In genomic region chr5:128904113-128904512, GRCm38 (mm10) we compare ENCODE assay signal across 14 mouse cellular contexts. TPM values are rescaled to one million over a fixed set of nuclear protein-coding genes. Genes with fewer than 3 reads are reported as not detected.
A peak's percentile ranks its signal among the peaks of the same experiment; 100 is the strongest.
DNase-seq lines count a peak whose midpoint lies in the region; ATAC-seq and TF ChIP-seq lines count a peak whose summit lies in the region.
"Had no signal": no experiment of that assay in that cellular context is flagged by ENCODE, and none has a peak within 500 bp of the region (broad histone marks: within the 10 kb centered on the region; RNA-seq: fewer than 3 reads in every experiment).

No protein-coding gene starts in this region.

- peak; percentile 75 for ATAC-seq in intestine, embryonic 15.5 days
- no peak for ATAC-seq in intestine, postnatal 0 days
- ATAC-seq in hindbrain, embryonic 11.5 days (ENCODE audit: low FRiP score): peak; percentile 59; the same call in 1 of the 2 replicates
- 0 out of 2 replicates have a peak, but pooled peaks have one; percentile 10 for ATAC-seq in neural tube, embryonic 15.5 days (ENCODE audit: low FRiP score)
- ATAC-seq: liver, embryonic 12.5 days had no signal

- no peaks in the 10 kb centered on the region for H3K36me3 ChIP-seq in intestine, embryonic 15.5 days
- no peaks in the 10 kb centered on the region for H3K36me3 ChIP-seq in intestine, postnatal 0 days (ENCODE audit: control insufficient read depth, insufficient read depth)
- H3K36me3 ChIP-seq in hindbrain, embryonic 11.5 days (ENCODE audit: control insufficient read depth, insufficient read depth, low read length): no peaks in the 10 kb centered on the region
- H3K36me3 ChIP-seq in neural tube, embryonic 15.5 days: no peaks in the 10 kb centered on the region
- H3K36me3 ChIP-seq: embryonic facial prominence, embryonic 13.5 days; liver, embryonic 12.5 days had no signal

- no peak overlapping the region for H3K4me2 ChIP-seq in intestine, embryonic 15.5 days (replicated peaks)
- H3K4me2 ChIP-seq in intestine, postnatal 0 days (replicated peaks; ENCODE audit: low read depth): no peak overlapping the region
- H3K4me2 ChIP-seq in hindbrain, embryonic 11.5 days (replicated peaks; ENCODE audit: low read depth, low read length): no peak overlapping the region
- no peak overlapping the region for H3K4me2 ChIP-seq in neural tube, embryonic 15.5 days
- H3K4me2 ChIP-seq: embryonic facial prominence, embryonic 13.5 days; liver, embryonic 12.5 days had no signal

- no peaks in the 10 kb centered on the region for H3K9me3 ChIP-seq in intestine, embryonic 15.5 days
- no peaks in the 10 kb centered on the region for H3K9me3 ChIP-seq in intestine, postnatal 0 days (ENCODE audit: control insufficient read depth)
- no peaks in the 10 kb centered on the region for H3K9me3 ChIP-seq in hindbrain, embryonic 11.5 days (ENCODE audit: control insufficient read depth, low read length)
- H3K9me3 ChIP-seq in neural tube, embryonic 15.5 days (replicated peaks): no peaks in the 10 kb centered on the region
- H3K9me3 ChIP-seq: embryonic facial prominence, embryonic 13.5 days; liver, embryonic 12.5 days had no signal

- H3K27ac ChIP-seq in intestine, embryonic 15.5 days: no peak overlapping the region
- H3K27ac ChIP-seq in intestine, postnatal 0 days (ENCODE audit: low read depth, low read length): no peak overlapping the region
- no peak overlapping the region for H3K27ac ChIP-seq in hindbrain, embryonic 11.5 days (ENCODE audit: low read depth, low read length)
- 0 out of 2 replicates have a peak overlapping the region, but pooled peaks have one; percentile 10 for H3K27ac ChIP-seq in neural tube, embryonic 15.5 days (replicated peaks)
- H3K27ac ChIP-seq: embryonic facial prominence, embryonic 13.5 days; liver, embryonic 12.5 days had no signal

- no peak for TF ChIP-seq CTCF in intestine, postnatal 0 days (IDR thresholded peaks at IDR 0.05; ENCODE audit: low read depth)

- no peaks in the 10 kb centered on the region for H3K27me3 ChIP-seq in intestine, embryonic 15.5 days (replicated peaks)
- H3K27me3 ChIP-seq in intestine, postnatal 0 days (replicated peaks; ENCODE audit: control insufficient read depth, insufficient read depth, low read length): no peaks in the 10 kb centered on the region
- H3K27me3 ChIP-seq in hindbrain, embryonic 11.5 days (ENCODE audit: control insufficient read depth, insufficient read depth, low read length): no peaks in the 10 kb centered on the region
- no peaks in the 10 kb centered on the region for H3K27me3 ChIP-seq in neural tube, embryonic 15.5 days (replicated peaks)
- H3K27me3 ChIP-seq: embryonic facial prominence, embryonic 13.5 days; liver, embryonic 12.5 days had no signal

- 9% methylated on average over 5 of the region's 5 CpGs for whole genome bisulfite sequencing in intestine, embryonic 15.5 days
- WGBS in intestine, postnatal 0 days: 5% methylated on average over 5 of the region's 5 CpGs
- WGBS in hindbrain, embryonic 11.5 days: 14% methylated on average over 5 of the region's 5 CpGs
- 7% methylated on average over 5 of the region's 5 CpGs for WGBS in neural tube, embryonic 15.5 days

- intact Hi-C loops in left cerebral cortex, postnatal 36 days (cut with DNase I): no loop called here

- no peak overlapping the region for H3K4me3 ChIP-seq in intestine, embryonic 15.5 days (replicated peaks)
- H3K4me3 ChIP-seq in intestine, postnatal 0 days (ENCODE audit: low read depth, low read length): no peak overlapping the region
- no peak overlapping the region for H3K4me3 ChIP-seq in hindbrain, embryonic 11.5 days (ENCODE audit: low read depth, low read length)
- H3K4me3 ChIP-seq in neural tube, embryonic 15.5 days (replicated peaks): no peak overlapping the region
- H3K4me3 ChIP-seq: embryonic facial prominence, embryonic 13.5 days; liver, embryonic 12.5 days had no signal

- peak; percentile 79 for DNase-seq in R1 (ENCODE audit: low read depth, low spot score)
- DNase-seq in hindbrain, embryonic 11.5 days (ENCODE audit: low spot score): peak; percentile 56
- no peak for DNase-seq in urinary bladder, adult 2 months (ENCODE audit: low spot score)
- DNase-seq in left cerebral cortex, postnatal 36 days (ENCODE audit: low spot score in 2 of 2): no peak
- DNase-seq: gastrocnemius, postnatal 10 days; heart, postnatal 10 days; thymus, adult 18-20 months had no signal

- H3K9ac ChIP-seq in intestine, embryonic 15.5 days: no peak overlapping the region
- no peak overlapping the region for H3K9ac ChIP-seq in intestine, postnatal 0 days (ENCODE audit: low read depth, low read length)
- no peak overlapping the region for H3K9ac ChIP-seq in hindbrain, embryonic 11.5 days (ENCODE audit: low read depth, low read length)
- H3K9ac ChIP-seq in neural tube, embryonic 15.5 days (replicated peaks): no peak overlapping the region
- H3K9ac ChIP-seq: embryonic facial prominence, embryonic 13.5 days; liver, embryonic 12.5 days had no signal

- no peaks in the 10 kb centered on the region for H3K4me1 ChIP-seq in intestine, embryonic 15.5 days (replicated peaks)
- no peaks in the 10 kb centered on the region for H3K4me1 ChIP-seq in intestine, postnatal 0 days (replicated peaks; ENCODE audit: control insufficient read depth, insufficient read depth, low read length)
- no peaks in the 10 kb centered on the region; the same call in 1 of the 2 replicates for H3K4me1 ChIP-seq in hindbrain, embryonic 11.5 days (replicated peaks; ENCODE audit: control insufficient read depth, insufficient read depth, low read length)
- H3K4me1 ChIP-seq in neural tube, embryonic 15.5 days: peaks cover 30% of the 10 kb centered on the region
- H3K4me1 ChIP-seq: embryonic facial prominence, embryonic 13.5 days; liver, embryonic 12.5 days had no signal

RNA-seq across cellular contexts. Expression of gene Rimbp2, which starts 49.2 kb away (rescaled TPM):
- 0.98 and 1.5 TPM in 2 replicates for polyA plus RNA-seq in intestine, embryonic 15.5 days (2015; fragmentation: Nextera tagmentation; extraction: Ambion mirVana)
- 0.13 and 0.34 TPM in 2 replicates for polyA plus RNA-seq in intestine, postnatal 0 days (2015; fragmentation: Nextera tagmentation; extraction: Ambion mirVana)
- 1.2 and 1.4 TPM in 2 replicates for polyA plus RNA-seq in hindbrain, embryonic 11.5 days (2014; fragmentation: Nextera tagmentation; extraction: Ambion mirVana)
- 5.8 and 7.0 TPM in 2 replicates for polyA plus RNA-seq in neural tube, embryonic 15.5 days (2015; fragmentation: Nextera tagmentation; extraction: Ambion mirVana)
- polyA plus RNA-seq in urinary bladder, adult 2 months (2012; rRNA removed): 0.04 and 0.12 TPM in 2 replicates
- 100 to 1,000 TPM; 128 to 150 TPM for total RNA-seq in left cerebral cortex, postnatal 36 days (2021)
- total RNA-seq: megakaryocyte, adult 5-6 weeks; MEL had no signal
- polyA plus RNA-seq: liver, embryonic 12.5 days had no signal

Comparison
In these comparisons a context has a peak if more than half of its experiments do, and no peak if none do; other contexts are left out.
1. DNase-seq: peak in R1 (single experiment) and hindbrain, embryonic 11.5 days (single experiment); none in urinary bladder, adult 2 months (single experiment) and left cerebral cortex, postnatal 36 days (0 of 2).